Mouse (Mus musculus): Measurements from ENCODE around the gene B4gat1.

The B4gat1 gene

GRCm38 (mm10) chr19:5032686-5033085 is 5.9 kb upstream of the B4gat1 start:
- no peak for DNase-seq (ENCODE audit: low spot score in 2 of 2)

- no peak for DNase-seq (ENCODE audit: low spot score in 2 of 2)
Observed at GRCm38 (mm10) chr19:5036577-5036976, 2.0 kb upstream of the B4gat1 start.

- DNase-seq (ENCODE audit: low spot score in 2 of 2): peak; percentile 75 to 85
Observed at GRCm38 (mm10) chr19:5037678-5038571, 701 bp upstream of the B4gat1 start.

GRCm38 (mm10) chr19:5039301-5040114 is 882 bp downstream of the B4gat1 start:
- DNase-seq (ENCODE audit: low spot score in 2 of 2): no peak

- peak; percentile 83 to 85 for DNase-seq (ENCODE audit: low spot score in 2 of 2)
Observed at GRCm38 (mm10) chr19:5040862-5041523, 2.4 kb downstream of the B4gat1 start, which contains the start of gene Brms1. TSS of gene Brms1 (plus strand) at chr19:5041354.

DNA sequence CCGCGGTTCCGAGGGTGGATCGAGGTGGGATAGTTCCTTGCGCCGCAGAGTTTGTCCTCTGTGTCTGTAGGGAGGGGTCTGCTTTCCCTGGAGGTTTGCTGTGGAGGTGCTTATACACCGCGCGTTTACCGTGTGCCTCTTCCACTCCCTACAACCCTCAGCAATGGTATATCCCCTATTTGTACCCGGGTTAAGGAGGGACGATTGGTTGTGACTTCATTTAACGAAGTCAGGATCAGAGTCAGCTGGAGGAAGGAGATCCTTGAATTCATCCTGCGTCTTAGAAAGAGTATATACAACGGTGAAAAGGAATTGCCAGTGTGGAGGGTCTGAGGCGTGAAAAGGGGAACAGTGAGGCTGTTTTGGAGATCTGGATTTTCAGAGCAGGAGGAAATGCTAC is 3.0 kb downstream of the B4gat1 start:
- DNase-seq (ENCODE audit: low spot score in 2 of 2): no peak

- DNase-seq (ENCODE audit: low spot score in 2 of 2): no peak
Observed at GRCm38 (mm10) chr19:5045531-5045930, 6.9 kb downstream of the B4gat1 start.

DNA sequence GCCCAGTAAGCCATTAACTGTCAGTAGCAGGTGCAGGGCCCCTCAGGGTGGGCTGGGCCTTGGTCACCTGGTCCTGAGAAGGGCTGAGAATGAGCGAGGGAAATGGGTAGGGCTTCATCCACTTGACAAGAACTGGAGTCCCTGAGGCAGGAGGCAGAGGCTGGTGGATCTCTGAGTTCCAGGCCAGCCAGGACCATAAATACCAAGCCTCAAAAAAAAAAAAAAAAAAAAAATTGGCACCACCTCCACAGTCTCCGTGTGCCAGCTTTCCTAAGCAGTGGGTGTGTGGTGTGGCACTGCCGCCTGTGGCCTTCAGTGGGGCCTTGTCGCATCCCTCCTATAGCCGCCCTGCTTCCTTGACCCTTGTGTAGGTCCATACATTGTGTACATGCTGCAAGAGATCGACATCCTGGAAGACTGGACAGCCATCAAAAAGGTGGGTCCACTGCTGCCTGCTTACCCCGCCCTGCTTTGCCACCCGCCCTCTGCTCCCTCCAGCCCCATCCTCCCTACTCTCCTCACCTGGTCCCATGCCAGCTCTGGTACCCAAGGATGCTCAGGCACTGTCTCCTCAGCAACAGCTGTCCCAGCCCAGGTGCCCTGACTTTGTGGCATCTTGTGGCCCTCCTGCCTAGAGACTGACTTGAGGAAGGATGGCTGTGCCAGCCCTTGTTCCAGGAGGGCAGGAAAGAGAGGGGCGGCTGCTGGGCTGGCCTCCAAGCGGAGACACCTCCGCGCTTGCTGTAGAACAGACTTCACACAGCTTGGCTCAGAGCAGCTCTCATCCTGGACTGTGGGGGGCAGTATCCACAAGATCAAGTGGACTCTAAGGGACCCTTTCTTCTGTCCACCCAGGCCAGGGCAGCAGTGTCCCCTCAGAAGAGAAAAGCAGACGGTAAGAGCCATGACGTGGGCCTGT is 9.8 kb downstream of the B4gat1 start:
- DNase-seq (ENCODE audit: low spot score in 2 of 2): peak in 1 of 2 experiments; percentile 57

GRCm38 (mm10) chr19:5049325-5049724 is 10.7 kb downstream of the B4gat1 start:
- no peak for DNase-seq (ENCODE audit: low spot score in 2 of 2)

DNA sequence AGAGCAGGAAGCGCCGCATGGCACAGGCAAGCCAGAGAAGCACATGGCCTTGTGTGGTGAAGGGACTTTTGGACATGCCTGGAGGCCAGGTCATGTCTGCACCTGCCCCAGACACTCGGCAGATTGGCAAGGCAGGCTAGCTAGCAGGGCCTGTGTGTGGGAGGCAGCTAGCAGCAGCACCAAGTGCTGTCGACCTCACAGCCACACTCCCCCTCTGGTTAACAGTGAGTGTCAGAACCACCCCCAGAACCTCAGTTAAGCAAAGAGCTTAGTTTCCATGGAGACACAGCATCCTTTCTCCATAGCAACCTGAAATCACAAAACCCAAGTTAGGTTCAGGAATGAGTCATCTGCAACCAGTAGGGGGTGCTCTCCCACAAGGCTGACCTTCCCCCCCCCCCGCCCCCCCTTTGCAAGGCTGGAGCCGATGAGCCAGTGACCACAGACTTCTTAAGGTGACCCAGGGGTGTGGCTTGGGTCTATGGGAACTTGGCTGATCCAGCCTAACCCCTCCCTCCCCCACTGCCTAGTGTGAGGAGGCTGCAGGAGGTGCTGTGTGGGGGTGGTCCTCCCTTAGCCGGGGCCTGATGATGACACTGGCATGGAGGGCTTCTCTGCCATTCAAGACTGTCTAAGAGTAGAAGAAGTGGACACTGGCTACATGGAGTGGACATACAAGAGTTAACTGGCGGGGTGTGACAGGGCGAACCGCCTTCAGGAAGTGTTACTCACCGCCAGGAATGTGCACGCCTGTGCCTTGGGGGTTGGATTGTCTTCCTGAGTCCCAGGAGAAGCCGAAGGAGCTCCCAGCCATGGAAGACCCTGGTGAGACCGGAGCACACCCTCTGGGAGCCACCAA is 11.7 kb downstream of the B4gat1 start, which contains the start of gene Rin1:
Gene Rin1 (plus strand): TSS at position 435 of the 859 bp plus-strand sequence.
- DNase-seq (ENCODE audit: low spot score in 2 of 2): peak in 1 of 2 experiments; percentile 51

- no peak for DNase-seq (ENCODE audit: low spot score in 2 of 2)
Observed at GRCm38 (mm10) chr19:5051031-5051430, 12.4 kb downstream of the B4gat1 start.

DNA sequence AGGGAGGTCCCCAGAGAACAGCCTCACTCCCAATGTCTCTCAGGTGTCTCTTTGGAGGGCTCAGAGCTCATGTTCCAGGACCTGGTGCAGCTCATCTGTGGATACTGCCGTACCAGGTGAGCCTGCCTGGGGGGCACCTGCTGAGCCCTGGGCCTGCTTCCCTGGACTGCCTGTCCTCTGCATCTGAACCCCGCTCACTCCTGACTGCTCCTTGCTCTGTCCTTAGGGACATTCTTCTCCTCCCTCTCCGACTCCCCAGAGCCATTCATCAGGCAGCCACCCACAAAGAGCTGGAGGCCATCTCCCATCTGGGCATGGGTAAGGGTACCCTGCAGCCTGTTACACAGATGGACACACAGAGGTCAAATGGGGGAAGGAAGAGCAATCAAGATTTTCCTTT is 12.9 kb downstream of the B4gat1 start:
- DNase-seq (ENCODE audit: low spot score in 2 of 2): no peak

GRCm38 (mm10) chr19:5052166-5052822 is 13.7 kb downstream of the B4gat1 start:
- DNase-seq (ENCODE audit: low spot score in 2 of 2): no peak

DNA sequence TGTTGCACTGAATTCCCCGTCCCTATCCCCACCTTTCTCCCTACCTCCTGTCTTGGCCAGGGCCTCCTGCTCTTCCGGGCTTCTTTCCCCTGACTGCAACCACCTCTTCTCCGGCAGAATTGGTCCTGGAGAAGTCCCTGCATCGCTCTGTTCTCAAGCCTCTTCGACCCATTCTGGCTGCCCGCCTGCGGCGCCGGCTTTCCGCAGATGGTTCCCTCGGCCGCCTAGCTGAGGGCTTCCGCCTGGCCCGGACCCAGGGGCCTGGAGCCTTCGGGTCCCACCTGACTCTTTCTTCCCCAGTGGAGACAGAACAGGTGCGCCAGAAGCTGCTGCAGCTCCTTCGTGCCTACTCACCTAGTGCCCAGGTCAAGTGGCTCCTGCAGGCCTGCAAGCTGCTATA is 14.2 kb downstream of the B4gat1 start:
- no peak for DNase-seq (ENCODE audit: low spot score in 2 of 2)

DNA sequence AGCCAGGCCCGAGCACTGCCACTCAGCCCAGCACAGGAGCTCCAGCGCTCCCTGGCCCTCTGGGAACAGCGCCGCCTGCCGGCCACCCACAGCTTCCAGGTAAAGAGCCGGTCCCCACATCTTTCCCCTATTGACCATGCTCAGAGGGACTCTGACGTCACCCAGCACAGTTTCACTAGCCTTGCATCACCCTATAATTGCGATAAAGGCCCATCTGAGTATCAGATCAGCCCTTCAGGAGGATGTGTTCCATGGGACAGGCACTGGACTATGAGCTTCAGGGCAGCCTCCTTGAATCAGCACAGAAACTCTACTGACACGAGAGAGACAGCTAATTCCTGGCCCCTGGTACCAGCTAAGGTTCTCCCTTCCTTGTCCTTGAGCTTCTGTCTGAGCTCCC is 15.3 kb downstream of the B4gat1 start:
- no peak for DNase-seq (ENCODE audit: low spot score in 2 of 2)

DNA sequence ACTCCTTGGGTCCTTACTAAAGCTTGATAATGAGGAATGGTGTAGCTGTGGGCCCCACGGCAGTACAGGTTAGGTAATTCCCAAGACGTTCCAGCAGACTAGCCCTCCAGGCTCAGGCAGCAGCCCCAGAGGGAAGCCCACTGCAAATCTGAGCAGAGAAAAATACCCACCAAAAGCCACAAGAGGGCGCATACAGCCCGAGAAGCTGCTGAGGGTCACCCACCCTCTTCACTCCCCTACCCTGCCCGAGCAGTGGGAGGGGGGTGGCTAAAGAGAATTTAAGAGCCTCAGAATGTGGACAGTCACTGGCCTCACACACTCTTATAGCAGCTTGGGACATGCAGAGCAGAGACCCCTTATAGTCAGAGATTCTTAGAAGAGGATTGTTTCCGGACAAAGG is 17.6 kb downstream of the B4gat1 start:
- no peak for DNase-seq (ENCODE audit: low spot score in 2 of 2)

- DNase-seq (ENCODE audit: low spot score in 2 of 2): no peak
Observed at GRCm38 (mm10) chr19:5057876-5058775, 19.5 kb downstream of the B4gat1 start.
